Mouse (Mus musculus): ENCODE measurements around the gene Olfr1132.
"Not testable (repeated sequence)": the region's sequence is repeated elsewhere in the genome, so short reads cannot be mapped to it uniquely, and the experiment has no call there.

Gene Olfr1132

GRCm38 (mm10) chr2:87637435-87637834 lies at the start of gene Olfr1132:
TSS of gene Olfr1132 (minus strand) at chr2:87637535.
- no peak for DNase-seq (ENCODE audit: low spot score)

GRCm38 (mm10) chr2:87673564-87673963 lies 36.2 kb upstream of the Olfr1132 start, which contains the start of gene Olfr1135:
TSS of gene Olfr1135 (minus strand) at chr2:87673664.
- no peak for DNase-seq (ENCODE audit: low spot score)

GRCm38 (mm10) chr2:87658360-87658759 lies 21.0 kb upstream of the Olfr1132 start, which contains the start of gene Olfr1134:
TSS of gene Olfr1134 (minus strand) at chr2:87658460.
- no peak for DNase-seq (ENCODE audit: low spot score)

- DNase-seq (ENCODE audit: low spot score), result no peak
These were observed 9.9 kb upstream of the Olfr1132 start, which contains the start of gene Olfr1133 for GRCm38 (mm10) chr2:87647274-87647673. TSS of gene Olfr1133 (minus strand) at chr2:87647374.

GRCm38 (mm10) chr2:87642441-87642840 lies 5.1 kb upstream of the Olfr1132 start:
- DNase-seq (ENCODE audit: low spot score), result no peak

- DNase-seq (ENCODE audit: low spot score), result no peak
These were observed 10.5 kb downstream of the Olfr1132 start, which contains the start of gene Olfr1131 for GRCm38 (mm10) chr2:87626804-87627203. TSS of gene Olfr1131 (plus strand) at chr2:87627104.

- not testable (repeated sequence) for DNase-seq (ENCODE audit: low spot score)
These were observed 31.4 kb downstream of the Olfr1132 start, which contains the start of gene Olfr1130 for GRCm38 (mm10) chr2:87605912-87606311. TSS of gene Olfr1130 (plus strand) at chr2:87606212.
